In the genomic region with DNA sequence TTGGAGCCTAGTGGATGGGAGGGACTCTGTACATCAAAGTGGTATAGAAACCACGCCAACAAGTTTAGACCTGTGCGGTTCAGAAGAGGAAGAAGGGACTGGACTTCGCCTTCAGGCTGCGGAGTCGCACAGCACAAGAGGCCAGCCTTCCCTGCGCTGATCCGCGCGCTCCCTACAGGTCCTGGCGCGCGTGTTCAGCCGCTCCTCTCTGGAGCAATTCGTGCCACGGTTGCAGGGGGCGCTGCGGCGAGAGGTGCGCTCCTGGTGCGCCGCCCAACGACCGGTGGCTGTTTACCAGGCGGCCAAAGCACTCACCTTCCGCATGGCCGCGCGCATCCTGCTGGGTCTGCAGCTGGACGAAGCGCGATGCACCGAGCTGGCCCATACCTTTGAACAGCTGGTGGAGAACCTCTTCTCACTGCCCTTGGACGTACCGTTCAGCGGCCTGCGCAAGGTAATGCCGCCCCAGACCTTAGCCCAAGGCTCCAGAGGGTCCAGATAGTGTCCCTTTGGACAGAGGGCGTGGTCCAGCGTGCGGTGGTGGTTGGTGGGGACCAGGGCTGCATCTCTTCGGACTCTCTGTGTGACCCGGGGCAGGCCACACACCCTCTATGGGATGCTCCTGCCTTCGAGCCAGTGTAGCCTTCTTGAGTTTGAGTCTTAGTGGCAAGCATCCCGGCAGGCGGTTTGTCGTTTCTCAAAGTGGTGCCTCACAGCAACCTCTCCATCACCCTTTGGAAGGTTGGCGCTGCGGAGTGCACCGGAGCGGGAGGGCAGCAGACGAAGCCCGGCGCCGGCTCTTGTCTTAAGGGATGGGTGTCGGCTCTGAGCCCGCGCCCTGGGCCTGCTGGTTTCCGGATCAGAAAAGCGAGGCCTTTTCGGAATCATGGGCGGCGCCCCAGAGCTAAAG, we compare ENCODE assay signal across 9 mouse cellular contexts. TPM values are rescaled to one million over a fixed set of nuclear protein-coding genes. Genes with fewer than 3 reads are reported as not detected.
DNase-seq lines count a peak whose midpoint lies in the region; ATAC-seq and TF ChIP-seq lines count a peak whose summit lies in the region.
"Had no signal": no experiment of that assay in that cellular context is flagged by ENCODE, and none has a peak within 500 bp of the region (broad histone marks: within the 10 kb centered on the region; RNA-seq: fewer than 3 reads in every experiment).

No protein-coding gene starts in this region.

- H3K36me3 ChIP-seq in forebrain, embryonic 11.5 days (ENCODE audit: control insufficient read depth, insufficient read depth, low read length): no peaks in the 10 kb centered on the region
- H3K36me3 ChIP-seq in forebrain, embryonic 13.5 days (ENCODE audit: poor library complexity, severe bottlenecking): no peaks in the 10 kb centered on the region
- no peaks in the 10 kb centered on the region for H3K36me3 ChIP-seq in thymus, adult 2 months (ENCODE audit: control insufficient read depth, insufficient read depth, low read length)
- H3K36me3 ChIP-seq in liver, embryonic 12.5 days: peaks cover 37% of the 10 kb centered on the region

- H3K4me2 ChIP-seq in forebrain, embryonic 11.5 days (ENCODE audit: low read depth, low read length, severe bottlenecking): no peak overlapping the region
- no peak overlapping the region for H3K4me2 ChIP-seq in forebrain, embryonic 13.5 days
- 0 out of 2 replicates have a peak overlapping the region, but pooled peaks have one; percentile 0 for H3K4me2 ChIP-seq in liver, embryonic 12.5 days

- H3K27me3 ChIP-seq in forebrain, embryonic 11.5 days (ENCODE audit: control insufficient read depth, insufficient read depth, low read length): peaks cover 95% of the 10 kb centered on the region
- H3K27me3 ChIP-seq in forebrain, embryonic 13.5 days: peaks cover 97% of the 10 kb centered on the region
- H3K27me3 ChIP-seq in thymus, adult 2 months (ENCODE audit: control insufficient read depth, insufficient read depth, low read length): no peaks in the 10 kb centered on the region; the same call in 1 of the 2 replicates
- H3K27me3 ChIP-seq in liver, embryonic 12.5 days (replicated peaks): peaks cover 86% of the 10 kb centered on the region

- no peak for TF ChIP-seq POLR2A in thymus, adult 2 months (IDR thresholded peaks at IDR 0.05; ENCODE audit: control insufficient read depth, extremely low read depth, insufficient read depth, low read length, poor library complexity)

- ATAC-seq in forebrain, embryonic 11.5 days (replicated peaks; ENCODE audit: low FRiP score): 0 out of 2 replicates have a peak, but pooled peaks have one; percentile 21
- ATAC-seq in forebrain, embryonic 13.5 days: no peak
- ATAC-seq in liver, embryonic 12.5 days: 0 out of 2 replicates have a peak, but pooled peaks have one; percentile 21
- ATAC-seq in erythroid progenitor cell, adult 5-6 weeks (replicated peaks; ENCODE audit: low FRiP score, poor library complexity, severe bottlenecking): no peak

- H3K4me3 ChIP-seq in forebrain, embryonic 11.5 days (ENCODE audit: low read depth, low read length): no peak overlapping the region
- no peak overlapping the region for H3K4me3 ChIP-seq in forebrain, embryonic 13.5 days
- no peak overlapping the region for H3K4me3 ChIP-seq in thymus, adult 2 months (ENCODE audit: control insufficient read depth, insufficient read depth, low read length)
- no peak overlapping the region for H3K4me3 ChIP-seq in liver, embryonic 12.5 days

- DNase-seq in forebrain, embryonic 11.5 days (ENCODE audit: low spot score): peak; percentile 71
- DNase-seq in thymus, postnatal 4 days: peak; percentile 51
- no peak for DNase-seq in thymus, adult 2 months
- no peak for DNase-seq in natural killer cell, adult 2 months (ENCODE audit: low spot score in 2 of 2)
- no peak for DNase-seq in ovary, postnatal 14 days (ENCODE audit: low spot score)

- 3% methylated on average over 62 of the region's 62 CpGs for WGBS in forebrain, embryonic 11.5 days
- 2% methylated on average over 62 of the region's 62 CpGs for WGBS in forebrain, embryonic 13.5 days
- WGBS in thymus, adult 2 months: 91% methylated on average over 62 of the region's 62 CpGs
- WGBS in liver, embryonic 12.5 days (ENCODE audit: insufficient replicate concordance): 31% methylated on average over 62 of the region's 62 CpGs

- no peak overlapping the region for H3K27ac ChIP-seq in forebrain, embryonic 11.5 days (ENCODE audit: low read depth, low read length)
- no peak overlapping the region for H3K27ac ChIP-seq in forebrain, embryonic 13.5 days
- no peak overlapping the region for H3K27ac ChIP-seq in thymus, adult 2 months (ENCODE audit: control insufficient read depth, insufficient read depth, low read length)
- H3K27ac ChIP-seq in liver, embryonic 12.5 days: no peak overlapping the region

- H3K9ac ChIP-seq in forebrain, embryonic 11.5 days (ENCODE audit: low read length): no peak overlapping the region
- H3K9ac ChIP-seq in forebrain, embryonic 13.5 days: no peak overlapping the region
- no peak overlapping the region for H3K9ac ChIP-seq in liver, embryonic 12.5 days

- TF ChIP-seq CTCF in thymus, adult 2 months (IDR thresholded peaks at IDR 0.05; ENCODE audit: borderline replicate concordance, control insufficient read depth, extremely low read depth, insufficient read depth, low read length, poor library complexity): no peak

- peaks cover 7% of the 10 kb centered on the region for H3K4me1 ChIP-seq in forebrain, embryonic 11.5 days (replicated peaks; ENCODE audit: control insufficient read depth, insufficient read depth, low read length)
- peaks cover 16% of the 10 kb centered on the region for H3K4me1 ChIP-seq in forebrain, embryonic 13.5 days
- H3K4me1 ChIP-seq in thymus, adult 2 months (replicated peaks; ENCODE audit: control insufficient read depth, insufficient read depth, low read length): no peaks in the 10 kb centered on the region
- H3K4me1 ChIP-seq in liver, embryonic 12.5 days: no peaks in the 10 kb centered on the region

- no peaks in the 10 kb centered on the region for H3K9me3 ChIP-seq in forebrain, embryonic 11.5 days (ENCODE audit: control insufficient read depth, low read length)
- H3K9me3 ChIP-seq in forebrain, embryonic 13.5 days (replicated peaks): no peaks in the 10 kb centered on the region
- no peaks in the 10 kb centered on the region for H3K9me3 ChIP-seq in liver, embryonic 12.5 days (replicated peaks)

RNA-seq across cellular contexts. Expression of a gene that starts 1.8 kb away (rescaled TPM):
- polyA plus RNA-seq in forebrain, embryonic 11.5 days (2014; fragmentation: Nextera tagmentation; extraction: Ambion mirVana): 0.15 TPM in 1 of 2 replicates, not detected in the other
- not detected in 2 replicates for polyA plus RNA-seq in forebrain, embryonic 13.5 days (2015; fragmentation: Nextera tagmentation; extraction: Ambion mirVana)
- 0.13 and 0.28 TPM in 2 replicates for polyA plus RNA-seq in thymus, adult 2 months (2012; rRNA removed)
- polyA plus RNA-seq in liver, embryonic 12.5 days (2016; fragmentation: Nextera tagmentation; extraction: Ambion mirVana): not detected in 2 replicates
- total RNA-seq in erythroid progenitor cell, adult 5-6 weeks (2015; ENCODE audit: low replicate concordance): not detected in 2 replicates
- not detected in 2 replicates for total RNA-seq in erythroid progenitor cell, adult 5-6 weeks (2017; ENCODE audit: low replicate concordance)
- total RNA-seq: left cerebral cortex, adult 8-10 months had no signal

RNA-seq across cellular contexts. Expression of a gene that starts 10.4 kb away (rescaled TPM):
- 1.4 and 1.5 TPM in 2 replicates for polyA plus RNA-seq in forebrain, embryonic 11.5 days (2014; fragmentation: Nextera tagmentation; extraction: Ambion mirVana)
- polyA plus RNA-seq in forebrain, embryonic 13.5 days (2015; fragmentation: Nextera tagmentation; extraction: Ambion mirVana): 0.15 TPM in 1 of 2 replicates, not detected in the other
- polyA plus RNA-seq in thymus, adult 2 months (2012; rRNA removed): 2.3 and 2.8 TPM in 2 replicates
- polyA plus RNA-seq in liver, embryonic 12.5 days (2016; fragmentation: Nextera tagmentation; extraction: Ambion mirVana): 0.14 TPM in 1 of 2 replicates, not detected in the other
- 1.3 TPM in 1 of 2 replicates, not detected in the other for total RNA-seq in erythroid progenitor cell, adult 5-6 weeks (2015; ENCODE audit: low replicate concordance)
- total RNA-seq in erythroid progenitor cell, adult 5-6 weeks (2017; ENCODE audit: low replicate concordance): not detected in 2 replicates

Comparison
In these comparisons a context has a peak if more than half of its experiments do, and no peak if none do; other contexts are left out.
1. ATAC-seq: peak in forebrain, embryonic 11.5 days (single experiment) and liver, embryonic 12.5 days (single experiment); none in forebrain, embryonic 13.5 days (single experiment) and erythroid progenitor cell, adult 5-6 weeks (single experiment).
2. DNase-seq: peak in forebrain, embryonic 11.5 days (single experiment) and thymus, postnatal 4 days (single experiment); none in thymus, adult 2 months (single experiment), natural killer cell, adult 2 months (0 of 2) and ovary, postnatal 14 days (single experiment).